Mouse (Mus musculus) CH12.LX (cell line): ENCODE measurements at regions not wholly inside any gene's neighbourhood (a gene's known extent, or its start where the extent isn't known, plus 50 kb on each side); places are given as distances from the start of the nearest gene placed in this dataset.

ENCODE experiments used
- EP300 ChIP-seq: IDR thresholded peaks from 2 replicates; pipeline ENCODE4 v1.6.1; 2011; ENCODE audit warnings: low read length, improper control_type of control experiment
- IRF4 ChIP-seq: IDR thresholded peaks from 2 replicates; pipeline ENCODE4 v1.6.1; 2014; ENCODE audit warnings: low read depth, mild to moderate bottlenecking, inconsistent platforms, low read length, improper control_type of control experiment
- JUND ChIP-seq: conservative IDR thresholded peaks from 2 replicates; pipeline ENCODE4 v1.6.1; 2011; ENCODE audit warnings: low read depth, low read length, improper control_type of control experiment
- MAX ChIP-seq: IDR thresholded peaks from 2 replicates; pipeline ENCODE4 v1.6.1; 2011; ENCODE audit warnings: low read length, improper control_type of control experiment
- MAZ ChIP-seq: IDR thresholded peaks from 2 replicates; pipeline ENCODE4 v1.6.1; 2012; ENCODE audit warnings: low read depth, mild to moderate bottlenecking, inconsistent platforms, low read length, improper control_type of control experiment, moderate library complexity
- POLR2A ChIP-seq: IDR thresholded peaks from 2 replicates; pipeline ENCODE4 v1.6.1; 2011; ENCODE audit warnings: low read depth, mild to moderate bottlenecking, improper control_type of control experiment, low read length
- POLR2AphosphoS2 ChIP-seq: IDR thresholded peaks from 2 replicates; pipeline ENCODE4 v1.6.1; 2011; ENCODE audit warnings: low read depth, low read length, improper control_type of control experiment
- RCOR1 ChIP-seq: conservative IDR thresholded peaks from 2 replicates; pipeline ENCODE4 v1.6.1; 2012; ENCODE audit warnings: low read depth, mild to moderate bottlenecking, inconsistent platforms, low read length, improper control_type of control experiment
- USF2 ChIP-seq: conservative IDR thresholded peaks from 2 replicates; pipeline ENCODE4 v1.6.1; 2011; ENCODE audit warnings: low read depth, low read length, improper control_type of control experiment

DNA sequence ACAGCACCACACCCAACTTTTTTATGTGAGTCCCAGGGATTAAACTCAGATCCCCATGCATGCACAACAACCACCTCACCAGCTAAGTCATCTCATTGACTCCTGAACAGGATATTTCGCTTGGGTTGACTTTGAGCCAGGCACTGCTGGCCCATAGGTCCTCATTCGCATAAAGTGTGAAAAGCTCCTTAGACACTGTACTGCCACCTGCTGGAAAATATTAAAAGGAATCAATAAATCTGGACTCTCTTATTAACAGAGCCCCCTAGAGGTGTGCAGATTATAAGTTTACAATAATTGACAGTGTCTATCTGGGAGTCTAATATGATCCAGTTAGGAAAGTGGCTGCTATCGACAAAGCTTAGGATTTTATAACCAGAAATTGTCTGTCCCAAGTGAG is 126.4 kb downstream of the Cyp26b1 start:
- no peak for TF ChIP-seq MAZ
- TF ChIP-seq POLR2AphosphoS2: no peak
- no peak for TF ChIP-seq IRF4
- no peak for TF ChIP-seq JUND
- no peak for TF ChIP-seq MAX
- TF ChIP-seq USF2: no peak
- TF ChIP-seq RCOR1: no peak
- TF ChIP-seq POLR2A: no peak
- TF ChIP-seq EP300: no peak
